Mouse (Mus musculus): ENCODE data around the gene 4930470P17Rik.

GRCm38 (mm10) chr2:170529766-170530165 lies 72.1 kb downstream of the 4930470P17Rik start:
- TF ChIP-seq CTCF (IDR thresholded peaks at IDR 0.05; ENCODE audit: control insufficient read depth, insufficient read depth, insufficient read length) (no peak), USF1 (IDR thresholded peaks at IDR 0.05; ENCODE audit: low read depth) (no peak), MAX (IDR thresholded peaks at IDR 0.05) (no peak), FOSL1 (IDR thresholded peaks at IDR 0.05; ENCODE audit: insufficient read depth, low read length, poor library complexity, severe bottlenecking) (no peak), CEBPB (IDR thresholded peaks at IDR 0.05; ENCODE audit: low read depth) (peak; percentile 30), MYOG (IDR thresholded peaks at IDR 0.05; ENCODE audit: control insufficient read depth, extremely low read depth, insufficient read length) (no peak)
